Mouse (Mus musculus): ENCODE measurements at regions not wholly inside any gene's neighbourhood (a gene's known extent, or its start where the extent isn't known, plus 50 kb on each side); places are given as distances from the start of the nearest gene placed in this dataset.

DNA sequence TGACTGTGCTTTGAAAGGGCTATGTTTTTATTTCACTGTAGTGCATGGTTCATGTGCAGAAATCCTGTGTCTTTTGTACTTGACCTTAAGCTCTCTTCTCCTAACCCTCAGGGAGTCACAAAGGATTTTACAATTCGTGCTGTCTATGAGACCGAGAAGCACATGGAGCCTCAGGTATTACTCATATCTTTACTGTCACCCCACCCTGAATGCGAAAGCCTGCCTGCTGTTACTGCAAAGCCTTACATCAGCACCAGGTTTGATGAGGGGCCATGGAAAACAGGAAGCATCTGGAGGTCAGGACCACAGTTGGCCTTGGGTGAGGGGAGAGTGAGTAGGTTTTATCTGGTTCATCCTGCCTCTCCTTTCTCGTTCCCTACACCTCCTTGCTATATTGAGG is 150.3 kb downstream of the Snx19 start:
- no peak for DNase-seq

DNA sequence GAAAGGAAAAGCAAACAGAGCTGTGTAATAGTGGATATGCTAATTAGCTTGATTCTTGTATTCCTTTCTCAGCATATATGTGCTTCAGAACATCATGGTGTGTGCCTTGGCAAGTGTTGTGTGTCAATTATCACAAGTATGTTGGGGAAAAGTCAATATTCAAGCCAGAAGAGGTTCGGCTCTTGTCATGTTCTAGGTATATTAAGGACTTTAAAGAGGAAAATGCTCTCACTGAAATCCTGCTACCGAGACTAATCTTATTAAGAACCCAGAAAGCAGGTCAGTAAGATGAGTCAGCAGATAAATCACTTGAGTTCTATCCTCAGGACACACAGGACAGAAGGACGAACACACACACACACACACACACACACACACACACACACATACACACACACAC is 148.6 kb downstream of the Snx19 start:
- no peak for DNase-seq

DNA sequence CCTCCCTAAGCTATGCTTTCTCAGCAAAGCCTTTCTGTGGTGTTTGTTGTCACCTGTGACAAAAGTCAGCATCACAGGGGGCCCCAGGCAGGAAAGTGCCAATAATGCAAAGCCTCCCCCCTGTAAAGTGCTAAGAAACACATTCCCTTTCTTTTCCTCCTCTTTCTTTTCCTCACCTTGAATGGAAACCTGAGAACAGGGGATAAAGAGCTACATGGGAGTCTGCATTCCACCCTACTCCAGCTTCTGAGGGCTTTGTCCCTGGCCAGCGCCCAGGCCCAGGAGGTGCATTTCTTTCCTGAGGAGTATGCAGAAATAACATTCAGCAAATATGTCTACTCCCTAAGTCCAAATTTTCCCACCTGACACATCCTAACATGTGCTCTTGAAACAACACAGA is 146.4 kb downstream of the Snx19 start:
- DNase-seq, result no peak

DNA sequence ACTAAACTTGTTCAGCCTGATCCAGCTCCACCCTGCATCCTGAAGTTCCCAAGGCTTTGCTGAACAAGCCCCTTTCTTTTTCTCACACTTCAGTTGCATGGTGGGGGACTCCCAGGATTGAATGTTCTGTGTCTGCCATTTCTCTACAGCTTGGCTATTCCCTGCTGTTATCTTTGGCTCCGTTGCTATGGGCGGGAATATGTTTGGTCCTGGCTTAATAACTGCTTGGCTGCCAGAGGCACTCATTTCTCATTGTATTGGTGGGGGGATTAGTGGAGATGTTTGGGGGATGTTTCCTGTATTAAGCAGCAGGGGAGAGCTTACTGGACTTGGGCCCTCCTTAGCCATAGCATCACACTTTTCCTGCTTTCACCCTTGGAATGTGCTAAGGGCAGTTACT is 144.1 kb downstream of the Snx19 start:
- no peak for DNase-seq

DNA sequence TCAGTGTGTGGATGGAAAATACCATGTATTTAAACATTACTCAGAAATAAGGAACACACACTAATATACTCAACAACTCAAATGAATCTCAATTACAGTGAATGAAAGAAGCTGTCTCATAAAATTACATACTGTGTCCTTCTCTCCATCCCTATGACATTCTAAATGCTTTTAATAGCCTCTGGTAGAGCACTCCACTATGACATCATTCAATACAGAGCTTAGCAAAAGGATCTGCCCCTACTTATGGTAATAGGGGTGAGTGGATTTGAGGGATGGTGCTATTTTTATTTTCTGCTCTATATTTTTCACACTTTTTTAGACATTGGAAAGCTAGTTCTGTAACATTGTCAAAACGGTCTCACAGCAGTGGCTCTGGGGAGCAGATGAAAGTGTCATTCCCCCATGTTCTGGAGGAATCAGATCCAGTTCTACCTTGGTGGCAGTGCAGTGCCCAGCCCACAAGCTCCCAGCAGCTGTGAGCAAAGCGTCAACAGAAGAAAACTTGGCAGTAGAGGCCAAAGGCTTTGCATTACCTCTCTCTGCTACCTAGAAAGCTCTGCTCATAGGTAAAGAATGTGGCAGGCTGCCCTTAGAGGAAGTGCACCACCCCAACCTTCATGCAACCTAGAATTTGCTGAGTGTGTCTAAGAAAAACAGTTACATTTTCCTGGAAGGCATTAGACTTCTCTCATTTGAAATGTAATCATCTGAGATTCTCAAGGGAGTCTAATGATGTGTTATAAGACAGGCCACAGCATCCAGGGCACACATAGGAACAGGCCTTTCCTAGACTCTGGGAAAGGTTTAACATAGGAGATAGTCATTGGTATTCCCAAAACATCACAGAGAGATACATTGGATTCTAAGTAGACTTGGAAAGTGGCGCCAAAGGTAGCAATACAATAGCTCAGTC is 138.1 kb downstream of the Snx19 start:
- no peak for DNase-seq

DNA sequence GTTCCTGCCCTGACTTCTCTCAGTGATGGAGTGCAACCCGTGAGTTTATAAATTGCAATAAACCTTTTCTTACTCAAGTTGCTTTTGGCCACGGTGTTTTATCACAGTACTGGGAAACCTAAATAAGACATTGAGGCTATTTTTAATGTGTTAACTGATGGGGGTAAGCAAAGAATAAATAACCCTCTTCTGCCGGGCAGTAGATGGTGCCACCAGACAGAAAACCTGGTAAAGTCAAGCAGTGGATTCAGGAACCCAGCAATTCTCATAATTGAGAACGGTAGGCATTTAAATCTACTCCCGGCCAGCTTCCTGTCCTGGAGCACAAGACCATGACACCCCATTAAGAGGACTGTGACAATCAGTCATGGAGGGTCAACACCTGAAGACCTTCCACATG is 136.5 kb downstream of the Snx19 start:
- no peak for DNase-seq

DNA sequence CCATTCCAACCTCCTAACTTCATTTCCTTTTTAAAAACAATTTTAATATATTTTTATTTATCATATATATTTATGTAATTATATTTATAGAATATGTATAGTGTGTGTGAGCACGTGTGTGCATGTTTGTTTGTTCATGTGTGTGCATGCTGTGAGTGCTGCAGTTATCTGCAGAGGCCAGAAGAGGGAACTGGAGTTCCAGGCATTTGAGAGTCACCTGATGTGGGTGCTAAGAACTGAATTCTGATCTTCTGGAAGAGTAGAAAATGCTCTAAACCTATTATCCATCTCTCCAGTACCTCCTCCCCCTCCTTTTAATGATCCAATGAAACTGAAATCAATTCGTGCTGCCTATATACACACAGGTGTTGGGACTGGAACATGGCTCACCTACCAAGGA is 128.0 kb downstream of the Snx19 start:
- no peak for DNase-seq

DNA sequence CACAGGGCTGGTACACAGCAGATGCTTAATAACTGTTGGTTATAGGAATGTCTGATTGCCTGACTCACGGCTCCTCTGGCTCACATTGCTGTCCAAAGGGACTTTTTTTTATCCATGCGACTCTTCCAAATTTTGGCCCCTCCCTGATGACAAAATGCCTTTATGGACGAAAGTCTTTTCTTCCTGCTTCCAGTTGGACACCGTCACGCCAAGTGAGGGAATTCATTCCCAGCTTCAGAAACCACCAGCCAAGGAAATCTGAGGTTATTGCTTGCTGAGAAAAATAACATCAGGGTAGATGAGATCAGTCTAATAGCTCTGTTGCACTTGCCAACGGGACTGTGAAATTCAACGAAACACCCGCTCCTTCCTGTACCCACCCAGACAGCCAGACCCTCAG is 125.8 kb downstream of the Snx19 start:
- no peak for DNase-seq

DNA sequence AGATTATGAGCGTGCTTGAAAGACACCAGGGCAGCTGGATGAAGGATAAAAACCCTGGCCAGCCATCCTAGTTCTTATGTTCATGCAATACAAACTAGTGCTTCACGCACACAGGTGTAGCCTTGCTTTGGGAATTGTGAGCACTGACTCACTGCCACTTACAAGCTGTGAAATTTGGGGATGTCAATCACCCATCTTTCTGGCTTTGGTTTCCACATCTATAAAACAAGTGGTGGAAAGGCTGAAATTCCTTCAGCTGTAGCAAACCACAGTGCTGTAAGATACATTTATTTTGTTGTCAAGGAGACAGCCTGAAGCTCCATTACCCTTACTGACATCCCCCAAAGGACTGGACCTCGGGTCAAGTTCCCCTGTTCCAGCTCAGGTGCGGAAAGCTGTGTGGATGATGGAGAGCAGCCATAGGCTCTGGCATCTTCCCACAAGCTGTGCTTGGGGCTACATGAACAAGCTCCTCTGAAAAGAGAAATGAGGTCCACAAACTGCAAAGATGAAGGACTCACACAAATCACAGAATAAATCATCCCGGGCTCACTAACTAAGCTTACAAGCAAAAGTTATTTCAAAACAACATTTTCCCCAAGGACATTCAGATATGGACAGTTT is 123.1 kb downstream of the Snx19 start:
- no peak for DNase-seq

DNA sequence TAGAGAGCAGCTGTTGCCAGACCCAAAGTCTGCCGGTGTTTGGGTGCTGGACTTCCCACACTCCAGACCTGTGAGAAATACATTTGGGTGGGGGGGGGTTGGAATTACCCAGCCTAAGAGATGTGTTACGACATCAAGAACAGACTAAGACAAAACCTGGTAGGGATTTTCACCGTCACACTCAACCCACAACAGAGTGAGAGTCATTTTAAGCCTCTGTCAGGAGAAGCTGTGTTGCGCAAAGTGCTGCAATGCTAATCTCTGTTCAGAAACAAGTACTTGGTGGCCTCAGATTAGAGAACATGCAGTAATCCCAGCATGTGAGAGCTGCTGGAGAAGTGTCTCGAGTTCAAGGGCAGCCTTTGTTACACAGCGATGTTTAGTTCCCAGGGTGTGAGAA is 113.0 kb downstream of the Snx19 start:
- no peak for DNase-seq

DNA sequence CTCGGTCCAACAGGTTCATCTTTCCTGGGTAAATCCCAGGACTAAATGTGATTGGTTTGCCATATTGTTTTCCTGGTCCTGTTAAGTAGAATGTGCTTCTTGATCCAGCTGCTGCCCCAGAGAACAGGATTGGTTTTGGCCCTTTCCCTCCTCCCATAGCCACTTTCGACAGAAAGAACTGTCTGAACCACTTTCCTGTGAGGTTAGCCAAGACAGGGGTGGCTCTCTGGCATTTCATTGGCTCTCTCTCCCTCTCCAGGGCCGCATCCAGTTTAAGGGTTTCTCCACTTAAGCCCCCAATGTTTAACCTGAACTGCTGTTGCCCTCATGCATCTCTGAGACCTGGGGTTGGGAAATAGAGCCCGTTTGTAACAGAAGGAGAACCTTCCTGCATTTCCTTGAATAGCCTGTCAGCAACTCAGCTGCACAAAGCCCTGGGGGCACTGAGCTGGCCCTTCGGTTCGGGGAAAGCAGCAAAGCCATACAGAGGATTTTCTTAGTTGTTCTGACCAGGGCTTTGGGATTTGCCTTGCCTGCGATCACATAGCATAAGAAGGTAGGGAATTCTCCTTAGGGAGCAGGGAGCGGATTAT is 109.7 kb downstream of the Snx19 start:
- no peak for DNase-seq

DNA sequence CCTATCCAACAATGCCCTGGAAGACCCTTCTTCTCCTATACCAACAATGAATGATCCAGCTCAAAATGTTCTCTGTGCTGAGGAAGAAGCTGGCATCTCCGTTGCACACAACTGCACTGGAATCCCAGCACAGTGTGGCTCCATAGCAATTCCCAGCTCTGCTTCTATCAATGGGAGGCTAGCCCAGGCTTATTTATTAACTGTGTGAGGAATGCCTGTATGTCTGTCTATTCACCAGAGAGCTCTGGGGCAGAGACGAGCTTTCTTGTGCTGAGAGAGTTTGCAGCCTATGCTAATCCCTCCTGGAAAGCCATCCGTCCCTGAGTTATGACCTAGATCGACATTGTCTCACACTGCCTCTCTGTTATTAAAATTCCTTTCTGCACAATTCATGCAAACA is 108.1 kb downstream of the Snx19 start:
- no peak for DNase-seq

DNA sequence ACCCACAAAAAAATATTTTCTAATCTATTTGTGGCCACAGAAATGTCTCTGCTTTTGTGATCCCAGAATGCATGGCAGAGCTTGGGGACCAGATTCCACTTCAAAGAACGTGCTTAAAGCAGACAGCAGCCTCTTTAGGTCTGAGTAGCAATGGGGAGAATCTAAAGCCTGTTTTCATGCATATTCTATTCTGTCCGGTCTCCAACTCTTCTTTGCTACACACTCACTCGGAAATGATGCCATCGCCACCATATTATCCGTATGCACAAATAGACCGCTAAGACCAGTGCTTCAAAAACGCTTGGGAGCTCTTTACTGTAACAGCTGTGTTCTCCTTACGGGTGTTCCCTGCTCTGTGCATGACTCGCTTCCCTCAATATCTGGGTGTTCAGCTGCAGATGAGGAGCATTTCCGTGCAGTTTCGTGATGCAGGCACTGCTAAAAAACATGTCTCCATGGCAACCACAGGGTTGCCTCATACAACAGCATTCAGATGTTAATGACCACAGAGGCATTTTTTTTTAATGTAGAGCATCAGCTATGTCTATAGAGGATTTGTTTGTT is 107.0 kb downstream of the Snx19 start:
- no peak for DNase-seq

DNA sequence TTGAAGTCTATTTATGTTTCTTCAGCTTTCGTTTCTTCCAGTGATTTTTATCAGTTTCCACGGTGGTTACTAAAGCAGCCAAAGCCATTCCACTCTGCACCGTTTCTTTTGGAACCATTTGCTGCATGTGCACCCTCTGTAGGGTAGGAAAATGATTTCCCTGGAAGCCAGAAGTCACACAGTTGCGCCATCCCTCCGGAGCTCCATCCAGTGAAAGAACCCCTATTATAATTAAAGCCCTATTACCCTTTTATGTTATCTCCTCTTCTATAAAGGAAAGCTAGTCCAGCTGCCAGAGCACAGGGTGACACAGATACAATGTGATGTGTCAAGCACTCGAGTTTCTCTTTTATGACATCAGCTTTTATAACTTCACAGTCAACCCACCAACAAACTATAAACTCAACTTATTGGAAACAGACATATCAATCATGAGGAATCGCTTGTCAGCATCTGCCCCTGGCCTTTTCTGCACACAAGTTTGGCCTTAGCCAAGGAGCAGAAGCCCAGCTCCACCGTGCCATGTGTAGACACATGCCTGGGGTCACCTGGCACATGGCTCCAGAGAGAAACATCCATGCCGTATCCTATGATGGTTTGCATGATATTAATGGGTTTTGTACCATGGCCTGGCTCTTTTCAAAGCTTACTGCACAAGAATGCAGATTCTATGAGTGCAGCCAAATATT is 106.3 kb downstream of the Snx19 start:
- DNase-seq, result no peak

DNA sequence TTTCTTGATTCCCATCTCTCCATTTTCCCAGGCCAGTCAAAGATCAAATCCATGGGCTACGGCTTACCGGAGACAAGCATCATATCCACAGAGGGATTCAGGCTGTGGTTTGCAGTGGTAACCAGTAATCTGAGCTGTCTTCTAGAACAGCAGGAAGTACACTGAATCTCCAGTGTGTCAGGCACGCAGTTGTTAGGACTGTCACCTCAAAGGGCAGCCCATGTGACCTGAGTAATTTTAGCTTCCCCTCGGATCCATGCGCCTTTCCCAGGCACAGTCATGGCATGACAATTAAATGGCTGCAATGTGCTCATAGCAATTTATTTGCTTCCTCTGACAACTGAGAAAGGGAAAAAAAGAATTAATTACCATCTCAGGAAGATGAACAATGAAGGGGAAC is 98.2 kb downstream of the Snx19 start:
- no peak for DNase-seq

DNA sequence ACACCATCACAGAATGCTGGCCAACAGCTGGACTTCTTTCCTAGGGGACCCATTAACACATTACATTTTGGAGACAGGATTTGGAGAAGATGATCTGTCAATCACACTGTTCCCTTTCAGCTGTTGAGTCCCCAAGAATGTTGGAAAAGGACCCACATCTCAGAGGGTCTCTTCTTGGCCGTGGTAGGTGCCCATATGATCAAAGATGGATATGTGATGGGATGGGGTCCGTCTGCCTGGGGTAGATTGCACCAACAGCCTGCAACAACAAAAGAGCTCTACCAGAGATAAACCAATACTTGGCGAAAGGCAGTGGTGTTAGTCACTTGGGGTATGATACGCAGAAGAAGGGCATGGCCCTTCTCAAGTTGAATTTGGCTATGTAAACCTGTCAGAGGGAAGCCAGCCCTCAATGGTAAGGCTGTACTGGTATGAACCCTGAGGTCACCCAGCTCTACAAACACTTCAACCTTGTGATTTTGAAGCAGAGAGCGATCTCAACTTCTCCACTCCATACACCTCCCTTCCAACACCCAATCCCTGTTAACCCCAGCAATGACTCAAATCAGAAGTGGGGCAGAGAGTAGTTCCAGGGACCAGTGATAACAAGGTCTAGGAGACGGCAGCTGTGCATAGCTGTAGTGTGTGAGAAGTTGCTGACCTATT is 97.6 kb downstream of the Snx19 start:
- no peak for DNase-seq

DNA sequence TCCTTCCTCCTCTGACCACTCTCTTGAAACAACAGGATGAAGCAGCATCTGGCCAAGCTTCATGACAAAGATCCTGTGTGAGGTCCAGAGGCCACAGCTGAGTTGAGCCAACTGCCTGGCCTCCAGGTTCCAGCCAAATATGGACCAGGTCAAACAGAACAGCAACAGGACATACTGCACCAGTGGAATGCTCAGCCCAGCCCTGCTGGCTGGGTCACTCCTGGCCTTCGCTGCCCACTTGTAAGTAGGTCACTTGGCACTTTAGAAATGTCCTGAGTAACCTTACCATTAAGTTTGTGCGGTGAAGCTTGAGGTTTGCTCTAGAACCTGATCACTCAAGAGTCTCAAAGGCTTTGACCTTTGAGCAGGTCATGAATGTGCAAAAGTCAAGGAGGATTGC is 96.9 kb downstream of the Snx19 start:
- DNase-seq, result no peak

DNA sequence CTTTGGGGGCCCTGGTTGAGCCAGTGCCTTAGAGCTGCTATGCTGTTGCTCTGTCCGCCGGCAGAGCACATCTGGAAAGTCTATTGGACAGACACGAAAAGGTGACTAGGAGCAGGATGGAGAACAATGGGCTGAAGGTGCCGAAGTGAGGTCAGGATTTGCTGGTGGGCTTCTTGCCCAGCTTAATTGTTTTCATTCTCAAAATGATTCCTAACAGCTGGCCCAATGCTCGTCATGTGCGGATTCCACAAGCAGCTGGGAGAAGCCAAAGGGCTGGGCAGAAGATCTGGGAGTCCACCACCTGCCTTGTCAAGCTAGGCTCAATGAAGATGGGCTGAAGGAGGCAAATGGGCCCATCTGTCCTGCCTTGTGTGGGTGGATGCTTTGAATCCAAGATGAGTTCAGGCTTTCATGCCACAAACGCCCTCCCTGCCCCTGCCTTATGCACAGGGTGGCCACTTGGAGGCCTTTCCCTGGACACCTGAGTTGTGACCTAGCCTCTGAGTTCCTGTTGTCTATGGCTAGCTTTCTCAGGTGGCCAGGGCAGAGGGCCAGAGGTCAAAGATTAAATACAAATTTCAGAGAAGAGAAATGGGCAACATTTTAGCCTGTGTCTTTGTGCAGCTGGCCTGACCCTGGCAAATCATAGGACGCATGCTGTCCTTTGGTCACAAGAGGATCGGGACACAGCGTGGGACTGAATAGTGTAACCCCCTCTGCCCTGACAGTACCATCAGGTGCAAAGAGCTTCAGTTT is 95.9 kb downstream of the Snx19 start:
- DNase-seq, result no peak

DNA sequence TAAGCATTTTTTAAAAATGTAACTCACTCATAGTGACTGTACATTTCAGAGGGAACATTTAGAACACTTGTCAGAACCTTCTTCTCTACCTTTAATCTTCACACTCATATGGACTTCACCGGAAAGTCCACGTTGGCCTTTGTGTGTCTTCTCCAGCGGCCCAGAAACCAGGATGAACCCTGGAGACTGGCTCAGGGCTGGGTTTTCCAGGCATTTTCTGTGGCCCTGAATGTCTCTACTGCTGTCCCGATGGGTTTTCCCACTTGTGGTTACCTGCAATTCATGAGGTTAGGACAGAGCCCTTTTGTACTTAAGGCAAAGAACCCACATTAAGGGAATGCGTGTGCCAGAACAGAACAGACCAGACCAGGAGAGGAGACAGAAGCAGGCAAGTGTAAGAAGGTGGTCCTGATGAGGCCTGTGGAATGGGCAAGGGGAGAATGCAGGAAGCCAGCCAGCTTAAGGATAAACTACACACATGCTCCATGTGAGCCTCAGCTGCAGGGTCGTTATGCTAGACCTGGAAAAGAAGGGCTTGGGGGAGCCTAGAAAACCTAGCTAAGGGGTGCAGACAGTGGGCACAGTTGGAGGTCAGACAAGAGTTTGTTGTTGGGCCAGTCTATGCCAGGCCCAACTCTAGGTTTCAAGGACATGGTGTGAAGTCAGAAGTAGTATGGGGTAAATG is 94.8 kb downstream of the Snx19 start:
- no peak for DNase-seq

DNA sequence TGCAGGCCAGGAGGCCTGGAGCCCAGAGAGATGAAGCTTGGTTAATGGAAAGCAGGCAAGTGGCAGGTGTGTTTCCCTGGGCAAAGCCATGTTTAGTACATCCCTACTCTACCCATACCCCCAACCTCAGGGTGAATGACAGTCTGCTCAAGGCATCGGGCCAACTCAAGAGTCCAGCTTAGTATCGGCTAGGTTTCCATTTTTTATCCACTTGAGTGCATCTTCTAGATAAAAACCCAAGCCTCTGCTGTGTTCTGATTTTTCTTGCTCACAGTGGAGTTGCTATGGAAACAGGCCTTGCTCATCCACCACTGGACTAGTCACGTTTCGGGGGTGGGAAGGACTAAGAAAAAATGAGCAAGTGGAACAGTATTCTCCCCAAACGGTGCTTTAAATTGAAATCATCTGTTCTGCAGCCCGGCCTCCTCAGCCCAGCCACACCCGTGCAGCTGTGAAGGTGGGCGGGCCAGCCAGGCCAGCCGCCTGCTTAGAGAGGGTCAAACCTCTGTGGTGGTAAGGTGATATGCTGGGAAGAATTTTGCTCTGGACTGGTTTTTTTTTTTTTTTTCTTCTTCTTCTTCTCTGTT is 94.0 kb downstream of the Snx19 start:
- no peak for DNase-seq

DNA sequence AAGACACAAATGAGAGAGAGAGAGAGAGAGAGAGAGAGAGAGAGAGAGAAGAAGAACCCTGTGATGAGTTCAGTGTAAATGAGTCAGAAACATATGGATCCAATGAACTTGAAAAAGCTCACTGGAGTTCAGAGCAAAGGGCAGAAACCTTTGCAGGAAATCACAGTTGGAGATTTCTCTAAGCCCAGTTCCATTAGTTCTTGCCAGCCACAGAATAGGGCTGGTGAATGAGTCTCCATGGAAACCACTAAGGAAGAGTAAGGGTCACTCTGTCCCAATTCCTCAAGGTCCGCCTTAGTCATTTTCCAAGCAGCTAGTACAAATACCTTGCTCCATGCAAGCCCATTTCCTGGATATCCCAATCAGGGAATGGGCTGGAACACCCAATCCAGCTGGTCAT is 93.2 kb downstream of the Snx19 start:
- no peak for DNase-seq

Measured in cerebellum, adult 9-10 months (tissue).